Mouse (Mus musculus) fibroblast of lung, adult 2 months (primary cell): ENCODE measurements around the gene Cacybp.

Source experiments
- DNase-seq: peaks from one replicate; pipeline ENCODE4 v3.0.0-alpha.2; 2011; ENCODE audit warnings: low read depth

Cacybp gene

DNA sequence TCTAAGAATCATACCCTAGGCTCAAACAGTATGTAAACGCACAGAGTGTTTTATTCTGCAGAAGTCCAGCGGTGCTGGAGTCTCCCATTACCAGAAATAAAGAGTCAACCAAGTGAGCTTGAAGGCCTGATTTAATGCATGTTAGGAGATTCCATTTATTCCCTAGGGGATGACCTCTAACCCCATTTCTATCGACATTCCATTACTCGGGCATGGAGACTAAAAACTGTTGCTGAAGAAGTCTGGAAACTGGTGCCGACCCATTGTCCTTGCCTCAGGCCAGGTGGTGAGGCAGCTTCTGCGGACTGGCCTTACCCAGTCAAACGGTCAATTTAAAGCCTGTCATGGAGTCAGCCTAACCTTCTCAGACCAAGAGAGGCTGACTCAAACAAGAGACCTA, 1.5 kb upstream of the Cacybp start:
- no peak for DNase-seq

DNA sequence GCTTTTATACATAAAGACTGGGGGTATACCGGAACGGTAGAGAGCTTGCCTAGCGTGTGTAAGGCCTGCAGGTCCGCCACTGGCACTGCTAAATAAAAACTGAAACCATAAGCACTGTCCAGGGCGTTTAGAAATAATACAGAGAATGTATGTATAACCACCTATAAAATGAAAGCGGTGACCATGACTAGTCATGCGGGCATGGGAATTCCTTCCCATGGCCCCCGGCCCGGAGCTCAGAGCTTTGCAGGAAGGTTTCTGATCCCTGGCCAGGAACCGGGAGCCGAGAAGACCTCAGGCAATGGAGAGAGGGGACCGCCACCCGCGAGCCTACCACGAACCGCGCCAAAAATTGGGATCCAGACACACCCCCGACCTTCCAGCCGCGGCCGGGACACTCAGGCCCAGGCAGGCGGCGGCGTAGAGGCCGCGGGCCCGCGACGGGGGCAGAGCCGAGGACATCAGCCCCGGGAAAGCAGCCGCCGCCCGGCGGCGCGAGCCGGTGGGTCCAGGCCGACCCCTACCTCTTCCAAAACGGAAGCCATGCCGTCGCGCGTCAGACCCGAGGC, 468 bp downstream of the Cacybp start:
- DNase-seq, result no peak

DNA sequence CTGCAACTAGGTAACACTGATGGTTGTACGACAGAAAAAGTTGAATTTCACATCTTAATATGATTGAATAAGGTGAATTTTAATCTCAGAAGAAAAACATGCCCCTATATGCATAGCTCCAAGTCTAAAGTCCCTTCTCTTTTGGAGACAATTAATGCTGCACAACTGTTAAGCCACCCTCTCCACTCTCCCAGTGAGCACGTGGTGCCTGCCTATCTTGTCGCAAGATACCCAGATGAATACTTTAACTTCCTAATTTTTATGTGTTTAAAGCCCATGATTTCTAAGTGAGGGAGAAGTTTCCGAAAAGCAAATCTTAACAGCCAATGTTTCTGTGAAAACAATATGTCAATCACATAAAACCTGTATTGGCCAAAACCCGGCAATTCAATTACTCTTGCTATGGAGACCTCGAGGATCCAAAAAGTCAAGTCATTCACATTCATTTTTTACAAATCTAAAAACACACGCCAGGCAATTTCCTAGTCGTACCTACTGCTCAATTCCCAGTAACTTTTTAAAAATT, 1.0 kb downstream of the Cacybp start:
- no peak for DNase-seq

DNA sequence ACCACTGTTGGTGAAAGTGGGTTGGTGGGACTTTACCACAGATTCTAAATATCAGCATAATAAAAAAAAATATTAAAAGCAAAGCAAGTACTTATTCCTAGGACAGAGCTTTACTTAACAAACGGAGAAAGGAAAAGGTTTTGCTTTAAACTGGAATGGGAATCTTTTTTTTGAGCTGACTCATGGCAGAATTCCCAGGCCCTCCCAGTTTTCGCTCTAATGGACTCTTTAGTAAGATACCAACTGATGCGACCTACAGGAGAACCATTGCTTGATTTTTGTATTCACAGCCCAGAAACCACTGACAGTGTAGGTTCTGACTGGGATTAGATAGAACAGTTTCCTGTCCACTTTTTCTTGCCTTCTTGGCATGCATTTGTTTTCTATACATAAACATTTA, 2.1 kb downstream of the Cacybp start:
- DNase-seq, result no peak

DNA sequence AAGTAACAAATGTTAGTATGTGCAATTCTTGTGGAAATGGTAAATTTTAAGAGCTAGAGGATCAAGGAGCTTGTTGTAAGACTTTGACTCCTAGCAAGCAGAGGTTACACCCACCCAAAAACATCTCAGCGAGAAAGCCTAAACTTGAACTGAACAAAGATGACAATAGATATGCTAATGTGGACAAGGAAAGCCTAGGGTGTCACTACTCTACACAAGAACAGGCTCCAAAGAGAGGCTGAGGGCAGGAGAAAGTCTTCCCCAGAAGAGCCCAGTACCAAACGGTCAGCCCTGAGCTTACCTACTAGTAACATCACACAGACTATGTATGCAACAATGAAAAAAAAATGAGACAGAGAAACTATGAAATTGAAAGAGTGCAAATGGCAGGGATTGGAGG, 2.8 kb downstream of the Cacybp start:
- DNase-seq, result no peak

DNA sequence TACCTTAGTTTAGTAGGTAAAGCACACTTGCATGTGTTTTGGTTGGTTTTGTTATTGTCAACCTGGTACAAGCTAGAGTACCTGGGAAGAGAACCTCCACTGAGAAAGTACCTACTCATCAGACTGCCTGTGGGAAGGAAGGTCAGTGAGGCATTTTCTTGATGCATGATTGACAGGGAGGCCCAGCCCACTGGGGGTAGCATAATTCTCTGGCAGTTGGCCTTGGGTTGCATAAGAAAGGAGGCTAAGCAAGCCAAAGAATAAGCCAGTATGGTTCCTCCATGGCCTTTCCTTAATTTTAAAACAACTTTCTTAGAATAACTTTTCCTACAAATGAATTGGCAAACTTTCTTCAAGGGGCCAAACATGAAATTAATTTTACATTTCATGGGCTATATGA, 7.2 kb downstream of the Cacybp start:
- DNase-seq, result no peak

DNA sequence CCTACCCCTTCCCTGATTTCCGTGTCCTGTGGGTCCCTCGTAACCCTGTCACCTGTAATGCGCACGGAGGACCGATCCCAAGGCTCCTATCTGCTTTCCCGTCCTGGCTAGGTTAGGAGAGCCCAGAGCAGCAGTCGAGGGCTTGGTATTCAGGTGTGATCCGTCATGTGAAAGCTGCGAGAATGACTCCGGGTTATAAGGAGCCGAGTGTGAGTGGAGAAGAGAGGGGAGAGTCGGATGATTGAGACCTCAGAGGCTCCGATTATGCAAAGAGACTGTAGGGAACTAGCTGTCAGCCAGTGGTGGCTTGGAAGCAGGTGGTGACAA, 17.4 kb downstream of the Cacybp start:
- no peak for DNase-seq

DNA sequence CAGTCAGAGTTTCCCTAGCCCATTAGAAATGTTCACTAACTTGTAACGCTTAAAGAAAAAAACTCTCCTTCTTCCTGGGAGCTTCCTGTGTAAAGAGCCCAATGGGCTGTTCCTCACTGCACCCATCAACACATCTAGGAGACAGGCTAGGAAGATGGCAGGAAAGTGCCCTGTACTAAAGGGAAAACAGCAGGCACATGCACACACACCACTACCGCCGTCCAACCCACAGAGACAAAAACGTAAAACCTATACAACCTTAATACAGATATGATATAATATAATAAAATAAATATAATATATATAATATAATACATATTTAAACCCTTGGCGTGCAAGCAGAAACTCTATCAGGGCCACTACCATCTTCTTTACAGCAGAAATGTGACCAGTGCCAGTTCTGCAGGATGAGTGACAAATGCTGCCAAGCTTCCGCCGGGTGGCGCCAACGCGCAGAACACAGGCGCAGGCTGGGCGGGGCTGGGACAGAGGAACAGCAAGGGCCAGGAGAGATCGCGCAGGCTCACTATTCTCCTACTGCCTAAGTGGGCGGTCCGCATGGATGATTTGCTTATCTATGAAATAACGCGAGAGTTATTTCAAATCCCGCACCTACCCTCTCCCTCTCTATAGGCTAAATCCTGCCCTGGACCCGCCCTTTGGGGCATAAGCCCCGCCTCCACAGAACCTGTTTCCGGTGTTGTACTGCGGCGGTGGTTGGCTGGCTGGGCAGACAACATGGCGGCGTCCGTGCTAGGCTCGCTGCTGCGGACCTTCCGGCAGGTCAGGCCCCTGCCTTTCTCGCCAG, 17.9 kb downstream of the Cacybp start, which contains the start of gene Mrps14:
Mrps14 (plus strand) TSS at position 687 of the 808 bp plus-strand sequence.
- peak; percentile 99 for DNase-seq

DNA sequence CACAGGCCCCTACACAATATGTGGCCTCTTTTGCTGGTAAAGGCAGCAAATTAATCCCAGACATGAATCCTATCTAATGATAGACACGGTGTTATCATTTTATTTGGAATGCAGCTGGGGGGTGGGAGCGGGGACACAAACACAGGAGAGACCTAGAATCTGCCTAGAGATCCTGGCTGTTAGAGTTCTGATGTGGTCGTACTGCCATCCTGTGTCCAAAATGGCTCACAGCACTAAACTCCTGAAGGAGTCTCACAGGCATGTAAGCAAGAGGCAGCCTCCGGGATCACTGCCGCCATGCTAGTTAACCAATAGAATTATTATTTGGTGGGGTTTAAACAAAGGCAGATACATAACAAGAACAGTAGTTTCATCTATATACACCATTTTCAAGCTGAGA, 28.2 kb downstream of the Cacybp start:
- peak; percentile 46 for DNase-seq

DNA sequence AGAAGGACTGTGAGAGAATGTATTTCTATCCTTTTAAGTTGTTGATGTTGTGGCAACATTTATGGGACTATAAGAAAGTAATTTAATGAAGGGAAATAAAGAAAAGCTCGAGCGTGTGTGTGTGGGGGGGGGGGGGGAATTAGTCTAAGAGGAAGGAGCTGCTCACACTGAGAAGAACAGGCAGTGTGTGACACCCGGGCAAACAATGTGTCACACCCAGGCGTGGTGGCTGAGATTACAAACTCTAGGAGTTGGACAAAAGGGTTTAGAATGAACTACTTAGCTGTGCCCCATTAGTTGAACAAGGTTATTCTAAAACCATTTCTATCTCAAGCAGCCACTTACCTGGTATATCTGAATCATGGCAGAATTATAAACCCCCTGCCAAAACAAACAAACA, 31.5 kb downstream of the Cacybp start:
- no peak for DNase-seq

DNA sequence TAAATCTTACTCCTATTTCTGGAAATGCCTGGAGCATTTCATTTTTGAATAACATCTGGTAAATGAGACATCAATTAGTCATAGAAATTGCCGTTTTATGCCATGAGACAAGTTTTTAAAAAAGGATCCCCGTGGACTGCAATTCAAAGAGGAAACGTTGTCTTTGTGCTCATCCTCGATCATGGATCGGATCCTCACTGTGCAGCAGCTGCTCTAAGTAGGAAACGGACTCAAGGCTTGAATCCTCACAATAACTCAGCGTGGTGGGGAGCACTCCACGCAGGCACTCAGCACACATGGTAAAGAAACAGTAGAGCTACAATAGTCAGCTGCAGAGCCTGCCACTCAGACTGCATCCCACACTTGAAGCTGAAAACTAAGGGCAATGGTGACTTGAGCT, 35.8 kb downstream of the Cacybp start:
- no peak for DNase-seq

DNA sequence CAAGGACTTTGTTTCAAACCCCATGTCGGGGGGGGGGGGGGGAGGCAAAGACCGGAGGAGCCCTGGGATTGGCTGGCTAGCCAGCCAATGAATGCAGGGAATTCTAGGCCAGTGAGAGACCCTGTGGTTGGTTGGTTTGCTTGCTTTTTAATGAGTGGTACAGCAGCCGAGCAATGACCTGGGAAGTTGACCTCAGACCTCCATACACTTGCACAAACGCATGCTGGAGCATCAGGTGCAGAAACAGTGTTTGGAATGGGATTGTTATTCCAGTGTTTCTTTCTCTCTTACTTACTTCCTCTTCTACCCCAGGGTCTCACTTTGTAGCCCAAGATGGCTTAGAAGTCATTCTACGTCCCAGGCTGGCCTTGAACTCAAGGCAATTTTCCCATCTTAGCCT, 46.1 kb downstream of the Cacybp start:
- DNase-seq, result no peak

DNA sequence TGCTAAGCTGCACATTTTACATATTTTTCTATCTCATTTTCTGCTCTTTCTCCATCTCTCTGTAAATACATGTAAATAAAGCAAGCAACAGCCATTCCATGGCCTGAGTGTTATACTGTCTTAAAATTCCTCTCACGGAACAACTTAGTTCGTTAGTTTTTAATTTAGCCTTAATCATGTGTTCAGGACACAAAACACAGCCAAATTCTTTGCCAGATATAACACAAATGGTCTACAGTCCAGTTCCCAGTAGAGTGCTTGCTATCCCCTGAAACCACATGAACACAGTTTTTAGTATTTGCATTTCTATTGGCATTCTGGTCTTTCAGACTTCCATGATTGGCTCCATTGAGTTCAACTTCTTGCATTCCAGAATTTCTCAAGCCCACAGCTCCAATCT, 54.5 kb downstream of the Cacybp start:
- no peak for DNase-seq

DNA sequence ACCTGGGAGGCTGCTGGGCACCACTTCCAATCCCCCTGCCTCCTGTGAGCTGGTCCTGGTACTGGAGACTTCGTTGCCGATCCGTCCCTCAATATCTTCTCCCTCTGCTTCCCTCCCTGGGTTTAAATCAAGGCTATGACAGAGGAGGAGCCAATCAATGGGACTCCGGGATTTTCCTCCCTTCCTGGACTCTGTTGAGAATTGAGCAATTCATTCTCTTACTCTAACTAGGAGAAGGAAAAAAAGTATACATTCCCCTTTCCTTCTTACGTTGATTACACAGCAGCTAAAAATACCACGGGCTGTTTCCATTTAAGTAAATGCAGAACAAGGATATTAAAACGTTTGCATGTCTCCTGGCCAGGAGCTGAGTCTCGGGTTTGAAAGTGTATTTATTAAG, 59.2 kb downstream of the Cacybp start, which contains the start of gene Tnn:
Tnn (minus strand) TSS at position 101 of the 400 bp plus-strand sequence.
- no peak for DNase-seq
